Mouse (Mus musculus): ENCODE results near the gene Brpf3. TPM values are rescaled to one million over a fixed set of nuclear protein-coding genes. Genes with fewer than 3 reads are reported as not detected.

The Brpf3 gene
- polyA plus RNA-seq (2012; rRNA removed) = 13.0 and 15.3 TPM in 2 replicates

GRCm38 (mm10) chr17:28800671-28801412 is at the start of gene Brpf3:
TSS of gene Brpf3 (plus strand) at chr17:28801090.

GRCm38 (mm10) chr17:28769121-28769874 is 31.6 kb upstream of the Brpf3 start, which contains the start of gene Mapk13:
TSS of gene Mapk13 (plus strand) at chr17:28769297.

GRCm38 (mm10) chr17:28858205-28858604 is 57.3 kb downstream of the Brpf3 start, which contains the start of gene Pnpla1:
TSS of gene Pnpla1 (plus strand) at chr17:28858411.

Other genes starting within 250 kb of the Brpf3 start
- gene Clps, start 240.3 kb upstream of the Brpf3 start, polyA plus RNA-seq (2012; rRNA removed) = 178,753 and 264,200 TPM in 2 replicates
- gene Lhfpl5, start 225.4 kb upstream of the Brpf3 start, polyA plus RNA-seq (2012; rRNA removed) = 3.2 and 3.7 TPM in 2 replicates
- 11.4 and 14.9 TPM in 2 replicates for gene Srpk1, start 178.4 kb upstream of the Brpf3 start, polyA plus RNA-seq (2012; rRNA removed)
- gene Slc26a8, start 110.9 kb upstream of the Brpf3 start, polyA plus RNA-seq (2012; rRNA removed) = 0.14 and 0.23 TPM in 2 replicates
- gene Mapk14, start 109.8 kb upstream of the Brpf3 start, polyA plus RNA-seq (2012; rRNA removed) = 25.7 and 29.1 TPM in 2 replicates
- gene AC170998.1, start 75.0 kb upstream of the Brpf3 start, polyA plus RNA-seq (2012; rRNA removed) = not detected in 2 replicates
- 68.8 and 87.8 TPM in 2 replicates for gene Mapk13, start 31.8 kb upstream of the Brpf3 start, polyA plus RNA-seq (2012; rRNA removed)
- 3.0 and 3.7 TPM in 2 replicates for gene Pnpla1, start 57.3 kb downstream of the Brpf3 start, polyA plus RNA-seq (2012; rRNA removed)
- 3.5 and 5.2 TPM in 2 replicates for gene 4930539E08Rik, start 114.2 kb downstream of the Brpf3 start, polyA plus RNA-seq (2012; rRNA removed)
- gene Pxt1, start 142.8 kb downstream of the Brpf3 start, polyA plus RNA-seq (2012; rRNA removed) = 0.20 TPM in 1 of 2 replicates, not detected in the other
- 8.0 and 12.8 TPM in 2 replicates for gene Kctd20, start 150.9 kb downstream of the Brpf3 start, polyA plus RNA-seq (2012; rRNA removed)
- gene Stk38, start 206.9 kb downstream of the Brpf3 start, polyA plus RNA-seq (2012; rRNA removed) = 73.8 and 139 TPM in 2 replicates
- 78.9 and 83.4 TPM in 2 replicates for gene Srsf3, start 231.5 kb downstream of the Brpf3 start, polyA plus RNA-seq (2012; rRNA removed)